Mouse (Mus musculus) liver, adult 10 weeks (tissue): Measurements from ENCODE around the gene Gmps. TPM values are rescaled to one million over a fixed set of nuclear protein-coding genes. Genes with fewer than 3 reads are reported as not detected.

Source experiments
- polyA plus RNA-seq: library from polyadenylated mRNA; stranded (reverse); fragments of 350-450 nt; fragmentation: Illumina TruSeq; extraction: RNeasy Lipid Tissue Mini Kit (QIAGEN cat#74804); gene quantifications from one replicate; pipeline ENCODE4 v1.2.3, GENCODE M21; 2014; ENCODE audit warnings: low read depth, low replicate concordance

Gene Gmps
- polyA plus RNA-seq: 27.9 TPM

DNA sequence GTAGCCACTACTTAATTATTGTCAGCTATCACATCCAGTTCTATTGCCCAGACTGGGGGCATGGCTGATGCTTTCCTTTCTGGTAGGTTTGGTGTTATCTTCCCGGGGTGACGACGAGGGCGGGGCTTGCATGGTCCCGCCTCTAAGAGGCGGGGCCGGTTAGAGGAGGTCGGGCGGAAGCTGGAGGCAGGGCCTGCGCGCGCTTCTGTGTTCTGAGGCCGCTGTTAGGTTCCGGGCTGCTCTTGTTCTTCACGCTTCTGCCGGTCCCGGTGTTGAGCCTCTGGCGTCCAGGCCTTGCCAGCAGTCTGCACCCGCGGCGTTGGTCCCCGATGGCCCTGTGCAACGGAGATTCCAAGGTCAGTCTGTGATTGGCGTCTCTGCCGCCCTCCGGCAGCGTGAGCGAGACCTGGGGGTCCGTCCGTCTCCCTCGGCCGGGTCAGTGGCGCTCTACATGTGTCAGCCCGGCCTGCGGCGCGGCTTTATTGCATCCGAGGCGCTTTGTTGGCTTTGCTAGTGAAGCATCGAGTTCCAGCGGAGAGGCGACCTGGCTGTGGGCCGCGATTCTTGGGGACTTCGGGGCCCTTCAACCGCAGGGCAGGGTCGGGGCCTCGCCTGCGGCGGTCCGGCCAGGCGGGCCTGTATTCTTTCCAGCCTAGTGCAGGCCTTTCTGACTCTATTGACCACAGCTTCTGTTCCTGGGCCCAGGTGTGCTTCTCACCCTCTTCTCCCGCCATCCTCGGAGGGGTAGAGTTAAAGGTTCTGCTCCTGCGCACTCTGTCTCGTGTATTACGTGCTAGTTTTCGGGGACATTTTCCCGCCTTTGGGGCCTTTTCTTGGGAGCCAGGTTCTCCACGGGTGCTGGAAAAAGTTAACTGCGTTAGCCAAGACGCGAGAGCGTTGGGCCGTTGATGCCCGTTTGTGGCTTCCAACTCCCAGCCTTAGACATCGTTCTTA, at the start of gene Gmps:
Gene Gmps (plus strand): TSS at position 152 of the 954 bp plus-strand sequence.

GRCm38 (mm10) chr3:63928878-63929859, 46.7 kb upstream of the Gmps start, which contains the start of gene E130311K13Rik:
E130311K13Rik (minus strand) TSS chr3:63929472.

DNA sequence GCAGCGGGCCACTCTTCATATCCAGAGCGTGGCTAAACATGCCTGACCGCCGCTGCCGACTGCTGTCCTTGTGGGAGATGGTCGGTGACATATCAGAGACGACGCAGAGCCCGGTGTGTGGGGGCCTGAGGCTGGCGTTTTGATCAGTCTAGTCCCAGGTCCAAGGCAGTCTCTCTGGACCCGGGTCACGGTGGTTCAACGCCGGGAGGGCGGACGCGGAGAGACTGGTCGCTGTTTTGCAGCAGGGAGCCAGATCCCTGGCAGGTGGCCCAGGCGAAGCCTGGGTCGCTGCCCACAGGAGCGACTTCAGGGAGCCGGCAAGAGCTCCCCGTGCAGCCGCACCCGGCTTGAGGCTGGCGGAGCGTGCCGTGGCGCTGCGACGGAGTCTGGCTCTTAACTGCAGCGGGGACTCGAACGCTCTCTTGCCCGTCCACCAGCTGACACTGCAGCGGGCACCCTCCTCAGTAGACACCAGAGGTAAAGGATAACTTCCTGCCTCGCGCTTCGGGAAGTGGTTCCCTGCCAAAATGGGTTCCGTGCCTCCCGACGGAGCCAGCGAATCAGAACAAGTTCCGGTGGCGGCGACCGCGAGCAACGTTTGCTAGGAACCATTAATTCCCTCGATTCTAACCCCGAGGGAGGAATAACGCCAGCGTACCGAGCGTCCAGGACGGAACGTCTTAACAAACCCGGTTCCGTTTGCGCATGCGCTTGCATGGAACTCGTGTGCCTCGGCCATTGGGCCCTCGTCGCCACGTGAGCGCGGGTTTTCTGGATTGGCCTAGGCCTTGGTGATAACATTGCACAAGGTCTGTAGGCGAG, 11.6 kb upstream of the Gmps start, which contains the start of gene Slc33a1:
Gene Slc33a1 (minus strand): TSS at position 669 of the 822 bp plus-strand sequence.

Other genes with a start within 250 kb of the Gmps start
- 0.11 TPM for gene Plch1, start 76.6 kb upstream of the Gmps start, polyA plus RNA-seq
- 9.4 TPM for gene E130311K13Rik, start 46.6 kb upstream of the Gmps start, polyA plus RNA-seq
- 89.6 TPM for gene Slc33a1, start 11.3 kb upstream of the Gmps start, polyA plus RNA-seq
- not detected for gene Vmn2r1, start 105.4 kb downstream of the Gmps start, polyA plus RNA-seq
- not detected for gene Vmn2r2, start 165.8 kb downstream of the Gmps start, polyA plus RNA-seq